Mouse (Mus musculus) spleen, adult 12 weeks (tissue): ENCODE data around the gene Kcnmb1.

ENCODE experiments used
- DNase-seq: peaks from one replicate; pipeline ENCODE4 v3.0.0; 2022; ENCODE audit warnings: low spot score

The Kcnmb1 gene

DNA sequence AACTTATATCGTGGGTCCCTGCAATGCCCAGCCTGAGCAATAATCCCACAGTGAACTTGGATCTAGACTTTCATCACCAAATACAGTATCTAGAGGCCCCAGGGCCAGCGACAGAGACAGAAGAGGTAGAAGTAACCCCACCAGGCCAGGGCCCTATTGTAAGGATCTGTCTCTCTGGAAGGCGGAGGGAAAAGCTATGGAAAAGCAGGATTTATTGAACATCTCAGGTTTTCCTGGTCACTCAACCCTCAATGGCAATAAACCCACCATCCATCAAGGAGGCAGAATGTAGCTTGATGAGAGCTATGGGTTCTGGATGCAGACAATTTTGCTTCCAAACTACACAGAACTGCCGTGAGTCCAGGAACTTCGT, 39.8 kb downstream of the Kcnmb1 start:
- no peak for DNase-seq

DNA sequence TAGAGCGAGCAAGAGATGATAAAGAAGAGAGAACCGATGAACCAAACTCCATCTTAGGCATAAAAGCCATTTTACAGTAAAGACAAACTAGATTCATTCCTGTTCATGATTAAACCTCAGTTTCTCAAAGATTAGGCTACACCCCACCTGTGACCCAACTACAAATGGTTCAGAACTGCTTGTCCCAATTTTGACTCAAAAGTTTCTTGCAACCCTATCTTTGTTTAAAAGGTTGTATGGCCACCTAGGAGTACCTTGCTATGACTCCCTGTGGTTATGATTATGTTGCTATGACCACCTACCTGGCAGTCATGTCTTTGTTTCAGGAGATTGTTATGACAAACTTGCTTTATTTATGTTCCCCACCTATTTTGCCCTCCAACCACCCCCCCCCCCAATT, 44.8 kb downstream of the Kcnmb1 start:
- DNase-seq, result no peak

DNA sequence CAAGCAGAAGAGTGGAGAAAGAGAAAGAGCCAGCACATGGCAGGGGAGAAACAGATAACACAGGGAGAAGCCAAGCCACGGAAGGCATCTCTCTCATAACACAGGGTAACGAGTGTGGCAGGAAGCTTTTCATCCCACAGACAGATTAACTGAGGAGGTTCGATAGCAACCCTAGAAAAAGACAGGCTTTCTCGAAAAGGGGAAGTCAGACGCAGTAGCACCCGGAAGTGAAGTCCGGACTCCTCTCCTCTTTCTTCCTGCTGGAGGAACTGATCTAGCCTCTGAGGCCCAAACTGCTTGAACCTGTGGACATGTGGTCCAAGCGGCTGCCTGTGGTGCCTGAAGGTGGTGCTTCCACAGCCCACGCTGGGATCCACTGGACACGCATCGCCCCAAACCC, 45.4 kb downstream of the Kcnmb1 start:
- peak; percentile 14 for DNase-seq

DNA sequence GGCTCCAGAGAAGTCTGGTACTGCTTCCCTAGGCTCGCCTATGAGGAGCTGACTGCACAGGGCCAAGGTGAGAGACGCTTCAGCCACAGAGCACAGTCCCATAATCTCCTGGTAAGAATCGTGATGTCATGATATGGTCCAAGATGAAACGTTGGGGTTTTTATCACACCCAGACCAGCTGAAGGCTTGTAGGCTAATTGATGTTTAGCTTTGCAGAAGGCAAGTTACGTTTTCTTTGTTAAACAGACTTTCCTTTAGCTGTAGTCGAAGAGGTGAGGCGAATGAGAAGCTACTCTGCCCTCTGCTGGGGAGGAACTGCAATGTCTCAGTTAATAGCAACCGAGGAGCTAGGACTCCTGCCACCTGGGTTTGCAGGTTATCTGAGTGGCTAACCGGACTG, 45.9 kb downstream of the Kcnmb1 start:
- DNase-seq, result peak; percentile 35

DNA sequence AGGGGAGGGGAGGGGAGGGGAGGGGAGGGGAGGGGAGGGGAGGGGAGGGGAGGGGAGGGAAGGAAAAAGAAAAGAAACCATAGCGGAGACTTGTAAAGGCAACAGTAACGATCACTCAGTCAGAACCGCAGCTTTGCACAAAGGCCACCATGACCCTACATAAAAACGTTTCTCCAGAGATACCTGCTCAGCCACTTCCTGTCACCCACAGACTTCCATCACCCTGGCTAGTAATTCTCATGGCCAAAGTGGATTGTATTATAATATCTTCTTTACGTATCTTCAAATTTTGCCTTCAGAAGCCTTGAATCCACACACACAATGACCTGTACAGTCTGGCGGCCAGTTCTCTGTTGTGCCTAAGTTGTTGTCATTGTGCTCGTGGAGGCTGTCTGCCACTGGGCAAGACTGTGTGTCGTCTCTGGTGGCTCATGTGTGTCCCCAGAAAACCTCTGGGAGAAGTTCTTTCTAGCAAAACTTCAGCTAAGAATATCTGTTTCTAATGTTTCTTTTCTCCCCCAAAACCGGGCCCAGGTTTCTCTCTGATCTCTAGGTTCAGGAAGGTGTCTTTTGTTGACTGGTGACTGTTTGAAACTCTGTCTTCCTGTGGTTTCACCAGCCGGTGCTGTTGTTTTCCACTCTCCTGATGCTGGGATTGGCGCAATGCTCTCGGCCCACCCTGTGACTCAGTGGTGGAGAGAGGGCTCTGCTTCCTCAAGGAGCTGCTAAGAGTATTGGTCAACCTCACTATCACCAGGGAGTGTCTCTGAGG, 46.7 kb downstream of the Kcnmb1 start:
- no peak for DNase-seq

DNA sequence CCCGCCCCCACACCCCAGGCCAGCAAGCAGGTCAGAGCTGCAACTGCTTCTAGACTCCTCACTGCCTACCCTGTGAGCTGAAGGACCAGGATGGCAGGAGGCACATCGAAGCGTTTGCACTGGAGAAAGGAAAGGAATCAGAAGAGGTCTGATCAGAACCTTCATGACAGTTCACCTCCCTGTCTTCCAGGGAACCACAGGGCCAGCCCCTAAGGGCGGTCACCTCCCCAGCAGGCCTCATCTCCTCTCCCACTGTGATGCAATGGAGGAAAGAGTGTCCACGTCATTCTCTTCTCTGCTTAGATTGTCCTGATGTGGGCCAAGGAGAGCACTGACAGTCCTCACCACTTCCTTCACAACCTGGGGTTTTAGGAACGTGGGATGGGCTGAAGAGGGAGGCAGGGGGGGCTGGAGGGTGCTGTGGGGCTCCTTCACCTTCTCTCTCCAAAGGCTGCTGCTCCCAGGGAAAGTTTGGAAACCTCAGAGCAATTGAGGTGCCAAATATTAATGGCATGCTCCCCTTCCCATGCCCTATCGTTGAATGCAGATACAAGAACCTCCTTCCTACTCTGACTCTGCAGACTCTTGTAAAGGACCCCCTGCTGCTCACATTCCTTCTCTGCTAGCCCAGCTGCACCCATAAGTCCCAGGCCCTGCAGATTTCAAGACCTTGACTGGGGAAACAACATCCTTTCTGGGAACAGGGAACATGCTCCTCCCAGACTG, 47.5 kb downstream of the Kcnmb1 start:
- no peak for DNase-seq

DNA sequence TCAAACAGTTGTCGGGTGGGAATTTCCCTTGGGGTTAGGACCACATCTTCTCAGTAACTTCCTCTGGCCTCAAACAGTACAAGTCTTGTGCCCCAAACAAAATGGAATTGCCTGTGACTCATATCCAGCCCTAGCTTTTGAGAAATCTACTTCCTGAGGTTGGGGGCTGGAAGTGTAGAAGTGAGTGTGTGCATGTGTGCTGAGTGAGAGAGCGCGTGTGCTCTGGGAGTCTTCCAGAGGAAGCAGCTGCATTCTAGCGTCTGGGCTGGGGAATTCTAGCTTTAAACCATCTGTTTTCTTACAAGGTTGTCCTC, 48.0 kb downstream of the Kcnmb1 start:
- no peak for DNase-seq

DNA sequence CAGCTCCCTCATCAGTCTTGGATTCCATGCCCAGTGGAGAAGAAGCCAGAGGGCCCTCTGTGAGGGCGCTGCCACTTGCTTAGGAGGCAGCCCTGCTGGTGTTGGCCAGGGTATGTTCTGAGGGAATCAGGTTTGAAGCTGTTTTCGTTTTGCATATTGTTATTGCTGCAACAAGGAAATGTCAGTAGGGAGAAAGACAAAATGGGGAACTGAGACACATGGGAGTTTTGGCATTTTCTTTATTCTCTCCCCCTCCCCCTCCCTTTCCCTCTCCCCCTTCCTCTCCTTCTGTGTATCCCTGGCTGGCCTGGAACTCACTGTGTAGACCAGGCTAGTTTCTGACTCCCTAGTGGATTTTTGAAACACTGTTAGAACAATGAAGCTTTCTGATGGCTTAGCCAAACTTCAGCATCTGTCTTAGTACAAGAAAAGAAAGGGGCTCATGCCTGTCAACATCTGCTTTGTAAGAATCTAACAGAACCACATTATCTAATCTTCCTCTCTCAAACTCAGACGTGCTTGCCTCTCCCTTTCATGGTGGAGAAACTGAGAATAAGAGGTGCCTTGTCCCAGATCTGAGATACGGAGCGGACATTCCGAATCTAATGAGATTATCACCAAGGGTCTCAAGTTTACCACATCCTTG, 49.3 kb downstream of the Kcnmb1 start:
- no peak for DNase-seq
